Mouse (Mus musculus): ENCODE measurements around the gene Resp18.

- TF ChIP-seq POLR2A (IDR thresholded peaks at IDR 0.05; ENCODE audit: borderline replicate concordance, control insufficient read depth, low read depth, low read length) (no peak), CTCF (IDR thresholded peaks at IDR 0.05; ENCODE audit: control insufficient read depth, insufficient read depth, low read length) (no peak)
Measured at GRCm38 (mm10) chr1:75316861-75317240, 38.6 kb upstream of the Resp18 start.

Measured in bone marrow, adult 2 months (tissue).